Mouse (Mus musculus): ENCODE measurements around the gene Fam104a. TPM values are rescaled to one million over a fixed set of nuclear protein-coding genes. Genes with fewer than 3 reads are reported as not detected.

The Fam104a gene
- polyA plus RNA-seq, 1 experiment from 2014 or later = 42.3 TPM

- 78% methylated on average over 7 of the region's 7 CpGs for WGBS
- H3K4me1 ChIP-seq (replicated peaks; ENCODE audit: control insufficient read depth, insufficient read depth, low read length) = no peaks in the 10 kb centered on the region
- H3K36me3 ChIP-seq (replicated peaks; ENCODE audit: control insufficient read depth, insufficient read depth) = no peaks in the 10 kb centered on the region
- DNase-seq (ENCODE audit: low spot score) (no peak), ATAC-seq (ENCODE audit: low FRiP score) (no peak)
- no peak overlapping the region for H3K4me2 ChIP-seq (replicated peaks)
- H3K4me3 ChIP-seq (replicated peaks; ENCODE audit: low read length) = no peak overlapping the region
- no peak overlapping the region for H3K27ac ChIP-seq
- no peak overlapping the region for H3K9ac ChIP-seq
- no peaks in the 10 kb centered on the region for H3K9me3 ChIP-seq (ENCODE audit: control insufficient read depth, low read length)
- H3K27me3 ChIP-seq (ENCODE audit: control insufficient read depth, insufficient read depth, low read length) = no peaks in the 10 kb centered on the region
Measured at GRCm38 (mm10) chr11:113632303-113632702, 51.7 kb downstream of the Fam104a start.

GRCm38 (mm10) chr11:113631862-113632261 lies 52.1 kb downstream of the Fam104a start:
- ATAC-seq (ENCODE audit: low FRiP score) = no peak
- Histone ChIP-seq H3K27ac (no peak overlapping the region), H3K4me2 (replicated peaks) (no peak overlapping the region), H3K9me3 (ENCODE audit: control insufficient read depth, low read length) (no peaks in the 10 kb centered on the region), H3K36me3 (replicated peaks; ENCODE audit: control insufficient read depth, insufficient read depth) (no peaks in the 10 kb centered on the region), H3K4me1 (replicated peaks; ENCODE audit: control insufficient read depth, insufficient read depth, low read length) (no peaks in the 10 kb centered on the region), H3K4me3 (replicated peaks; ENCODE audit: low read length) (no peak overlapping the region), H3K27me3 (ENCODE audit: control insufficient read depth, insufficient read depth, low read length) (no peaks in the 10 kb centered on the region), H3K9ac (no peak overlapping the region)
- no peak for DNase-seq (ENCODE audit: low spot score)
- WGBS = 56% methylated on average over 8 of the region's 8 CpGs

GRCm38 (mm10) chr11:113631302-113631701 lies 52.7 kb downstream of the Fam104a start:
- ATAC-seq (ENCODE audit: low FRiP score) (no peak), DNase-seq (ENCODE audit: low spot score) (no peak)
- Histone ChIP-seq H3K36me3 (replicated peaks; ENCODE audit: control insufficient read depth, insufficient read depth) (no peaks in the 10 kb centered on the region), H3K9ac (no peak overlapping the region), H3K27me3 (ENCODE audit: control insufficient read depth, insufficient read depth, low read length) (no peaks in the 10 kb centered on the region), H3K4me2 (replicated peaks) (no peak overlapping the region), H3K27ac (no peak overlapping the region), H3K4me1 (replicated peaks; ENCODE audit: control insufficient read depth, insufficient read depth, low read length) (no peaks in the 10 kb centered on the region), H3K9me3 (ENCODE audit: control insufficient read depth, low read length) (no peaks in the 10 kb centered on the region), H3K4me3 (replicated peaks; ENCODE audit: low read length) (no peak overlapping the region)
- WGBS = 86% methylated on average over 8 of the region's 8 CpGs

- Histone ChIP-seq H3K9me3 (ENCODE audit: control insufficient read depth, low read length) (no peaks in the 10 kb centered on the region), H3K36me3 (replicated peaks; ENCODE audit: control insufficient read depth, insufficient read depth) (0 out of 2 replicates have a peak, but pooled peaks cover under 1% of the 10 kb centered on the region), H3K27me3 (ENCODE audit: control insufficient read depth, insufficient read depth, low read length) (no peaks in the 10 kb centered on the region), H3K4me1 (replicated peaks; ENCODE audit: control insufficient read depth, insufficient read depth, low read length) (no peaks in the 10 kb centered on the region), H3K4me2 (replicated peaks) (no peak overlapping the region), H3K9ac (no peak overlapping the region), H3K4me3 (replicated peaks; ENCODE audit: low read length) (no peak overlapping the region), H3K27ac (no peak overlapping the region)
- ATAC-seq (ENCODE audit: low FRiP score) (no peak), DNase-seq (ENCODE audit: low spot score) (peak; percentile 32)
- 60% methylated on average over 7 of the region's 7 CpGs for WGBS
Measured at GRCm38 (mm10) chr11:113630642-113631041, 53.3 kb downstream of the Fam104a start.

GRCm38 (mm10) chr11:113627785-113628184 lies 56.2 kb downstream of the Fam104a start:
- Histone ChIP-seq H3K27me3 (ENCODE audit: control insufficient read depth, insufficient read depth, low read length) (no peaks in the 10 kb centered on the region), H3K4me3 (replicated peaks; ENCODE audit: low read length) (no peak overlapping the region), H3K4me2 (replicated peaks) (no peak overlapping the region), H3K27ac (no peak overlapping the region), H3K4me1 (replicated peaks; ENCODE audit: control insufficient read depth, insufficient read depth, low read length) (no peaks in the 10 kb centered on the region), H3K9ac (no peak overlapping the region), H3K36me3 (replicated peaks; ENCODE audit: control insufficient read depth, insufficient read depth) (peaks cover 11% of the 10 kb centered on the region), H3K9me3 (ENCODE audit: control insufficient read depth, low read length) (no peaks in the 10 kb centered on the region)
- WGBS = 54% methylated on average over 4 of the region's 4 CpGs
- no peak for ATAC-seq (ENCODE audit: low FRiP score)
- DNase-seq (ENCODE audit: low spot score) = no peak

- ATAC-seq (ENCODE audit: low FRiP score) = no peak
- no peak overlapping the region for H3K27ac ChIP-seq
- DNase-seq (ENCODE audit: low spot score) = no peak
- no peak overlapping the region for H3K9ac ChIP-seq
- H3K9me3 ChIP-seq (ENCODE audit: control insufficient read depth, low read length) = no peaks in the 10 kb centered on the region
- peaks cover 3% of the 10 kb centered on the region; the same call in 1 of the 2 replicates for H3K4me1 ChIP-seq (replicated peaks; ENCODE audit: control insufficient read depth, insufficient read depth, low read length)
- no peak overlapping the region for H3K4me2 ChIP-seq (replicated peaks)
- H3K27me3 ChIP-seq (ENCODE audit: control insufficient read depth, insufficient read depth, low read length) = no peaks in the 10 kb centered on the region
- no peak overlapping the region for H3K4me3 ChIP-seq (replicated peaks; ENCODE audit: low read length)
- H3K36me3 ChIP-seq (replicated peaks; ENCODE audit: control insufficient read depth, insufficient read depth) = peaks cover 11% of the 10 kb centered on the region
- 94% methylated on average over 18 of the region's 18 CpGs for WGBS
Measured at GRCm38 (mm10) chr11:113625437-113625836, 58.5 kb downstream of the Fam104a start.

GRCm38 (mm10) chr11:113622028-113622427 lies 61.9 kb downstream of the Fam104a start:
- H3K9ac ChIP-seq = no peak overlapping the region
- no peak for DNase-seq (ENCODE audit: low spot score)
- no peak for ATAC-seq (ENCODE audit: low FRiP score)
- peaks cover 4% of the 10 kb centered on the region; the same call in 1 of the 2 replicates for H3K27me3 ChIP-seq (ENCODE audit: control insufficient read depth, insufficient read depth, low read length)
- no peaks in the 10 kb centered on the region for H3K9me3 ChIP-seq (ENCODE audit: control insufficient read depth, low read length)
- H3K27ac ChIP-seq = no peak overlapping the region
- H3K4me2 ChIP-seq (replicated peaks) = no peak overlapping the region
- H3K4me1 ChIP-seq (replicated peaks; ENCODE audit: control insufficient read depth, insufficient read depth, low read length) = peaks cover 25% of the 10 kb centered on the region; the same call in 1 of the 2 replicates
- H3K36me3 ChIP-seq (replicated peaks; ENCODE audit: control insufficient read depth, insufficient read depth) = peaks cover 11% of the 10 kb centered on the region
- WGBS = 80% methylated on average over 4 of the region's 4 CpGs
- no peak overlapping the region for H3K4me3 ChIP-seq (replicated peaks; ENCODE audit: low read length)

GRCm38 (mm10) chr11:113621001-113621400 lies 63.0 kb downstream of the Fam104a start:
- Histone ChIP-seq H3K27ac (no peak overlapping the region), H3K9ac (no peak overlapping the region), H3K36me3 (replicated peaks; ENCODE audit: control insufficient read depth, insufficient read depth) (peaks cover 11% of the 10 kb centered on the region), H3K4me2 (replicated peaks) (peak overlapping the region; percentile 77), H3K27me3 (ENCODE audit: control insufficient read depth, insufficient read depth, low read length) (peaks cover 4% of the 10 kb centered on the region; the same call in 1 of the 2 replicates), H3K4me1 (replicated peaks; ENCODE audit: control insufficient read depth, insufficient read depth, low read length) (peaks cover 25% of the 10 kb centered on the region; the same call in 1 of the 2 replicates), H3K9me3 (ENCODE audit: control insufficient read depth, low read length) (no peaks in the 10 kb centered on the region), H3K4me3 (replicated peaks; ENCODE audit: low read length) (peak overlapping the region; percentile 52; the same call in 1 of the 2 replicates)
- no peak for ATAC-seq (ENCODE audit: low FRiP score)
- DNase-seq (ENCODE audit: low spot score) = no peak
- 76% methylated on average over 2 of the region's 2 CpGs for WGBS

GRCm38 (mm10) chr11:113619420-113620080 lies 64.4 kb downstream of the Fam104a start:
- Histone ChIP-seq H3K27me3 (ENCODE audit: control insufficient read depth, insufficient read depth, low read length) (peaks cover 4% of the 10 kb centered on the region; the same call in 1 of the 2 replicates), H3K9ac (peak overlapping the region; percentile 69), H3K4me2 (replicated peaks) (peak overlapping the region; percentile 77), H3K4me1 (replicated peaks; ENCODE audit: control insufficient read depth, insufficient read depth, low read length) (peaks cover 25% of the 10 kb centered on the region; the same call in 1 of the 2 replicates), H3K9me3 (ENCODE audit: control insufficient read depth, low read length) (no peaks in the 10 kb centered on the region), H3K4me3 (replicated peaks; ENCODE audit: low read length) (peak overlapping the region; percentile 52), H3K27ac (peak overlapping the region; percentile 21), H3K36me3 (replicated peaks; ENCODE audit: control insufficient read depth, insufficient read depth) (peaks cover 1% of the 10 kb centered on the region)
- DNase-seq (ENCODE audit: low spot score) = no peak
- under 1% methylated on average over 31 of the region's 31 CpGs for WGBS
- ATAC-seq (ENCODE audit: low FRiP score) = no peak

Measured in hindbrain, embryonic 14.5 days (tissue).